Mouse (Mus musculus): Measurements from ENCODE around the gene Acot12.
"Not testable (repeated sequence)": the region's sequence is repeated elsewhere in the genome, so short reads cannot be mapped to it uniquely, and the experiment has no call there.

Acot12 gene

GRCm38 (mm10) chr13:91760302-91761050 lies 19.2 kb downstream of the Acot12 start:
- no peak for DNase-seq (ENCODE audit: low spot score)

- DNase-seq (ENCODE audit: low spot score) = no peak
Measured at GRCm38 (mm10) chr13:91761654-91762445, 20.5 kb downstream of the Acot12 start.

GRCm38 (mm10) chr13:91763654-91764053 lies 22.3 kb downstream of the Acot12 start:
- not testable (repeated sequence) for DNase-seq (ENCODE audit: low spot score)

GRCm38 (mm10) chr13:91765627-91766026 lies 24.3 kb downstream of the Acot12 start:
- no peak for DNase-seq (ENCODE audit: low spot score)

- no peak for DNase-seq (ENCODE audit: low spot score)
Measured at GRCm38 (mm10) chr13:91768683-91769651, 27.7 kb downstream of the Acot12 start.

- DNase-seq (ENCODE audit: low spot score) = no peak
Measured at GRCm38 (mm10) chr13:91778092-91778491, 36.8 kb downstream of the Acot12 start.

- DNase-seq (ENCODE audit: low spot score) = no peak
Measured at GRCm38 (mm10) chr13:91779892-91780291, 38.6 kb downstream of the Acot12 start.

- no peak for DNase-seq (ENCODE audit: low spot score)
Measured at GRCm38 (mm10) chr13:91792035-91792434, 50.7 kb downstream of the Acot12 start.

- DNase-seq (ENCODE audit: low spot score) = no peak
Measured at GRCm38 (mm10) chr13:91794926-91795436, 53.7 kb downstream of the Acot12 start.

- DNase-seq (ENCODE audit: low spot score) = no peak
Measured at GRCm38 (mm10) chr13:91795593-91795992, 54.3 kb downstream of the Acot12 start.

GRCm38 (mm10) chr13:91796003-91796402 lies 54.7 kb downstream of the Acot12 start:
- no peak for DNase-seq (ENCODE audit: low spot score)

GRCm38 (mm10) chr13:91796916-91797315 lies 55.6 kb downstream of the Acot12 start:
- DNase-seq (ENCODE audit: low spot score) = no peak

- no peak for DNase-seq (ENCODE audit: low spot score)
Measured at GRCm38 (mm10) chr13:91797442-91797841, 56.1 kb downstream of the Acot12 start.

- DNase-seq (ENCODE audit: low spot score) = no peak
Measured at GRCm38 (mm10) chr13:91801726-91802125, 60.4 kb downstream of the Acot12 start.

- DNase-seq (ENCODE audit: low spot score) = peak; percentile 84
Measured at GRCm38 (mm10) chr13:91807155-91807839, 66.0 kb downstream of the Acot12 start, which contains the start of gene Zcchc9. Gene Zcchc9 (minus strand): TSS chr13:91807705.

- DNase-seq (ENCODE audit: low spot score) = no peak
Measured at GRCm38 (mm10) chr13:91807874-91808575, 66.7 kb downstream of the Acot12 start.

- DNase-seq (ENCODE audit: low spot score) = no peak
Measured at GRCm38 (mm10) chr13:91809476-91809875, 68.2 kb downstream of the Acot12 start.

- DNase-seq (ENCODE audit: low spot score) = no peak
Measured at GRCm38 (mm10) chr13:91814670-91815069, 73.4 kb downstream of the Acot12 start.

- no peak for DNase-seq (ENCODE audit: low spot score)
Measured at GRCm38 (mm10) chr13:91823735-91824134, 82.4 kb downstream of the Acot12 start.

GRCm38 (mm10) chr13:91824845-91825550 lies 83.7 kb downstream of the Acot12 start:
- no peak for DNase-seq (ENCODE audit: low spot score)

Measured in ovary, postnatal 14 days (tissue).